Mouse (Mus musculus): ENCODE measurements around the gene Kcnj14. TPM values are rescaled to one million over a fixed set of nuclear protein-coding genes. Genes with fewer than 3 reads are reported as not detected.
A peak's percentile ranks its signal among the peaks of the same experiment; 100 is the strongest.

Kcnj14 gene
- total RNA-seq, 2 experiments from 2014 or later: 1.4 to 2.6 TPM

DNA sequence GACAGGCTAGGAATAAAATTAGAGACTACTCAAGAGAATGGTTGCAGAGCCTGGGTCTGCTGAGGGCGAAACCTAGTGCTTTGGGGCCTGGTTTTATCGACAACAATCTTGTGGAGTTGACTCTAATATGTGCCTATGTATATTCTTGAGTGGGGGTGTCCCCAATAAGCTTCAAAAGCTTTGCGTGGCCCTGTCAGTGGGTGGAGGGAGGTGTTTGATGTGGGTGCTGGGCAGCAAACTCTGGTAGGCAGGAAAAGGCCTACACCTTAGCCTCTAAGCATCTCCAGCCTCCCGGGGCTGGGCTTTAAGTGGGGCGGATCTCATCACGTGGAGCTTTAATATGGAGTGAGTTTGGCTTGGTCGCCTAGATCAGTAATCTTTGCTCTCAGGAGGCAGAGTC, 25.7 kb downstream of the Kcnj14 start:
- DNase-seq (ENCODE audit: extremely low spot score in 1 of 2, low spot score in 1 of 2): no peak

DNA sequence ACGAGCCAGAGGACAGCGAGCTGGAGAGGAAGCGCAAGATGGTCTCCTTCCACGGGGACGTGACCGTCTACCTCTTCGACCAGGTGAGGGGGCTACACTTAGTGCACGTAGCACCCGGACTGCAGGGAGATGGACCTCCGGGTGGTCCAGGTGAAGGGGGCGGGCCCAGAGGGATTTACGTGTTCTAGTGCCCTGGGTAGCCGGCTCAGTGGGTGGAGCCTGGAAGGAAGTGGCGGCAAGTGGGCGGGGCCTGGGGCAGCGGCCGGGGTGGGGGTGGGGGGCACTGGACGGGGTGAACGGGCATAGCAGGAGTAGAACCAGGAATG, 26.1 kb downstream of the Kcnj14 start:
- no peak for DNase-seq (ENCODE audit: extremely low spot score in 1 of 2, low spot score in 1 of 2)

DNA sequence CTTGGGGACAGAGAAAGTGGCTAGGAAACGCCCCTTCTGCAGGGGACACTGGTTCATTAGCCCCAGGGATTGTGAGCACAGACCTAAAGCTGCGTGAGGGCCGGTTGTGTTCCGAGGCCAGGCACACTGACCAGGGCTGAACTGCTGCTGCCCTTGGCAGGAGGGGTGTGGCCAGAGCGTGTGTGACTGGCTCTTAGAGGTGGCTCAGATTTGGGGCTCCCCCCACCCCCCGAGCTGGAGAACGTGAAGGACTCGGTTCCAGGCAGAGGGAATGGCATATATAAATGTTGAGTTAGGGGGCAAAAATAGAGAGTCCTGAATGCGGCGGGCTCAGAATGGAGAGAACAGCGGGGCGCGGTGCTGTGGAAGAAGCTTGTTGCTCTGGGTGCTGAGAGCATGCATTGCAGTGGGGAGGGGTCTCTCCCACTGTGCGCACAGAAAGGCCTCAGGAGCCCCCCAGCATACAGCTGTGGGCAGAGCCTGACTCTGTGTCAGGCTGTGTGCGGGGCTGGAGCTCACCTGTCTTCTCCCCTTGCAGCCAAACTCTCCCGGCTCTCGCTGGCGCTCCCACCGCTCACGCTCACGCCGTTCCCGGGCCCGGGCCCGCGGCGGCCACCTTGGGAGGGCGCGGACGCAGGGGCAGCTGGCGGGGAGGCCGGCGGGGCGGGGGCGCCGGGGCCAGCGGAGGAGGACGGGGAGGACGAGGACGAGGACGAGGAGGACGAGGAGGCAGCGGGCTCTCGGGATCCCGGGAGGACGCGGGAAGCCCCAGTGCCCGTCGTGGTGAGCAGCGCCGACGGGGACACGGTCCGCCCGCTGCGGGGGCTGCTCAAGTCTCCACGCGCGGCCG, 26.7 kb downstream of the Kcnj14 start:
- DNase-seq (ENCODE audit: extremely low spot score in 1 of 2, low spot score in 1 of 2): no peak

DNA sequence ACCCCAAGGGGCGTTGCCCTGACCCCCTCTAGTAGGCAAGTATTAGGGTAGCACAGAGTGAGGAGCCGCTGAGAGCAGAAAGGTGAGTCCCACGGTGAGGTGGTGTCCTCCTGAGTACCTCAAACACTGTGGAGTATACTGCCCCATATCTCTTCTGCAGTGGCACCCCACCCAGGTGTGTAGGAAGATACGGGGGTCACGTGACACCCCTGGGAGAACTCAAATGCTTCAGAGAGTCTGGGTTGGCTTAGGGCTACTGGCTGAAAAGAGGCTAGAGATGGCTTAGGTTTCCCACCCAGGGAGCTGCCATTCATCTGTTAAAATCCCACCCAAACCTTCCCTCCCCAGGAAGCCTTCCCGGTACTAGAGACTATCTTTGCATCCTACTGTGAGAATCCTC, 27.6 kb downstream of the Kcnj14 start:
- no peak for DNase-seq (ENCODE audit: extremely low spot score in 1 of 2, low spot score in 1 of 2)

DNA sequence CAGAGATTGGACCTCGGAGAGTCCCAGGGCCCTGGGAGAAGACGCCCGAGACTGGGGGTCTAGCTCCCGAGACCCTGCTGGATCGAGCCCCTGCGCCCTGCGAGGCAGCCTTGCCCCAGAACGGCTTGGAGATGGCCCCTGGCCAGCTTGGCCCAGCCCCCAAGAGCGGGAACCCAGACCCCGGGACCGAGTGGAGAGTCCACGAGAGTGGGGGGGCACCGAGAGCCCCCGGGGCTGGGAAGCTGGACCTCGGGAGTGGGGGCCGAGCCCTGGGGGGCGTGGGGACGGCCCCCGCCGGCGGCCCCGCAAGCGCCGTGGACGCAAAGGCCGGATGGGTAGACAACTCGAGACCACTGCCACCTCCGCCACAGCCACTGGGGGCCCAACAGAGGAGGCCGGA, 29.6 kb downstream of the Kcnj14 start:
- no peak for DNase-seq (ENCODE audit: extremely low spot score in 1 of 2, low spot score in 1 of 2)

DNA sequence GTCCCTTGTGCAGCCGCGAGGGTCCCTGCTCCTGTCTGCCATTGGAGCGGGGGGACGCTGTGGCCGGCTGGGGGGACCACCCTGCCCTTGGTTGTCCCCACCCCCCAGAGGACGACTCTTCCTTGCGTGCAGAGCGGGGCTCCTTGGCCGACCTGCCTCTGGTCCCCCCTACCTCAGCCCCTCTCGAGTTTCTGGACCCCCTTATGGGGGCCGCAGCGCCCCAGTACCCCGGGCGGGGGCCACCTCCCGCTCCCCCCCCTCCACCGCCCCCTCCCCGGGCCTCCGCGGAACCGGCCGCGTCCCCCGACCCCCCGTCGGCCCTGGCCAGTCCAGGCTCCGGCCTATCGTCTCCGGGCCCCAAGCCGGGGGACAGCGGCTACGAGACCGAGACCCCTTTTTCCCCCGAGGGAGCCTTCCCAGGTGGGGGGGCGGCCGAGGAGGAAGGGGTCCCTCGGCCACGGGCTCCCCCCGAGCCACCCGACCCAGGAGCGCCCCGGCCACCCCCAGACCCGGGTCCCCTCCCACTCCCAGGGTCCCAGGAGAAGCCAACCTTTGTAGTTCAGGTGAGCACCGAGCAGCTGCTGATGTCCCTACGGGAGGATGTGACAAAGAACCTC, 30.5 kb downstream of the Kcnj14 start:
- no peak for DNase-seq (ENCODE audit: extremely low spot score in 1 of 2, low spot score in 1 of 2)

DNA sequence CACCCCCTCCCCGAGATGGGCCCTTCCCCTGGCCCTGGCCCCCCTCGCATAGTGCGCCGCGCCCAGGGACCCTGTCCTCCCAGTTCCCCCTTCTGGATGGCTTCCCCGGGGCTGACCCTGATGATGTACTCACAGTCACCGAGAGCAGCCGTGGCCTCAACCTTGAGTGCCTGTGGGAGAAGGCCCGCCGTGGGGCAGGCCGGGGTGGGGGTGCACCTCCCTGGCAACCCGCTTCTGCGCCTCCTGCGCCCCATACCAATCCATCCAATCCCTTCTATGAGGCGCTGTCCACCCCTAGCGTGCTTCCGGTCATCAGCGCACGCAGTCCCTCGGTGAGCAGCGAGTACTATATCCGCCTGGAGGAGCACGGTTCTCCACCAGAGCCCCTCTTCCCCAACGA, 31.3 kb downstream of the Kcnj14 start:
- no peak for DNase-seq (ENCODE audit: extremely low spot score in 1 of 2, low spot score in 1 of 2)

DNA sequence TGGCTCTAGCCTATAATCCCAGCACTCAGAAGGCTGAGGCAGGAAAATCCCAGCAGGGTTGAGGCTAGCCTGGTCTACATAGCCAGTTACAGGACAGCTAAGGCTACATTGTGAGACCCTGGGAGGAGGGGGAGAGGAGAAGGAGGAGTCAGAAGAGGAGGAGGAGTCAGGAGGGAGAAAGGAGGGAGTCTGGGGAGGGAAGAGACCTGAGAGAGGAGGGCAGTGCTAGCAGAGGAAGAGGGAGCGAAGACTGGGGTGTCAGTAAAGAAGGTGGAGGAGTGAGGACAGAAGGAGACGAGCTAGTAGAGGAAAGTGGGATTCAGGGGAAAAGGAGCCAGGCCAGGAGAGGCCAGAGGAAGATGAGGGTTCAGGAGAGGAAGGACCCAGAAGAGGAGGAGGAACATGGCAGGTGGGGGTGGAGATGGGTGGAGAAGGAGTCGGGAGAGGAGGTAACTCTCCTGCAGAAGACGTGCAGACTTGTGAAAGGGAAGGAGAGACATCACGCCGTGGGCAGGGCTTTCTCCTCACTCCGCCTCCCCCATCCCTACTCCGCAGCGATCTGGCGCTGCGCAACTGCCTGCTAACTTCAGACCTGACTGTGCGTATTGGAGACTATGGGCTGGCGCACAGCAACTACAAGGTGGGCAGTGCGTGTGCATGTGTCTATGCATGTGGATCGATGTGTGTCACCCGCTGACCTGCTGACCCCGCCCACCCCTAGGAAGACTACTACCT, 32.7 kb downstream of the Kcnj14 start:
- DNase-seq (ENCODE audit: extremely low spot score in 1 of 2, low spot score in 1 of 2): no peak

DNA sequence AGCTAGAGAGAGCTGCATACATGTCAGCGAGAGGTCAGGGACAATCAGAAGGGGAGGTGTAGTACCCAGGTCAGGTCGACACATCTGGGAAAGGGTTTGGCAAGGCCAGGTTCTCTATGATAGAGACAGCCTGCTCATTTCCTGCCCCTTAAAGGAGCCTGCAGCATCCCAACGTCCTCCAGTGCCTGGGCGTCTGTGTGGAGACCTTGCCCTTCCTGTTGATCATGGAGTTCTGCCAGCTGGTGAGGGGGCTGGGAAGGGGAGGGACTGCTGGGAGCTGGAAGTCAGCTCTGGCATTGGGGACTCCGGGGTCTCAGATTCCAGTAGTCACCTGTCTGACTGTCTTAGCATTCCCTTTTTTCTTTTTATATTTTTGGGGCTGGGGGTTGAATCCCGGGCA, 33.9 kb downstream of the Kcnj14 start:
- no peak for DNase-seq (ENCODE audit: extremely low spot score in 1 of 2, low spot score in 1 of 2)

DNA sequence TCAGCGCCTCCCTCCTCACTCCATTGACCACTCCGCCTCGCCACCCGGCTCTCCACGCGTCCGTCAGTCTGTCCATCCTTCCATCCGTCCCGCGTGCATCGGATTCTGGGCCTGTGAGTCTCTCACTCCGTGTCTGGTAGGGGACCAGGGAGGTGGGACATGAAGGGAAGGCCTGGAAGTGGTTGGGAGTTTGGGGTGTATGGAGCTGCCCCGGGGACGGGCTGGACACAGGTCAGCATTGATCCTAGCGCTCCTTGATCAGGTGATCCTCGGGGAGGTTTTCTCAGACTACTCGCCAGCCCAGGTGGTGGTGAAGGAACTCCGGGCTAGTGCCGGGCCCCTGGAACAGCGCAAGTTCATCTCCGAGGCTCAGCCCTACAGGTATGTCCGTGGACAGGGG, 36.9 kb downstream of the Kcnj14 start:
- no peak for DNase-seq (ENCODE audit: extremely low spot score in 1 of 2, low spot score in 1 of 2)

DNA sequence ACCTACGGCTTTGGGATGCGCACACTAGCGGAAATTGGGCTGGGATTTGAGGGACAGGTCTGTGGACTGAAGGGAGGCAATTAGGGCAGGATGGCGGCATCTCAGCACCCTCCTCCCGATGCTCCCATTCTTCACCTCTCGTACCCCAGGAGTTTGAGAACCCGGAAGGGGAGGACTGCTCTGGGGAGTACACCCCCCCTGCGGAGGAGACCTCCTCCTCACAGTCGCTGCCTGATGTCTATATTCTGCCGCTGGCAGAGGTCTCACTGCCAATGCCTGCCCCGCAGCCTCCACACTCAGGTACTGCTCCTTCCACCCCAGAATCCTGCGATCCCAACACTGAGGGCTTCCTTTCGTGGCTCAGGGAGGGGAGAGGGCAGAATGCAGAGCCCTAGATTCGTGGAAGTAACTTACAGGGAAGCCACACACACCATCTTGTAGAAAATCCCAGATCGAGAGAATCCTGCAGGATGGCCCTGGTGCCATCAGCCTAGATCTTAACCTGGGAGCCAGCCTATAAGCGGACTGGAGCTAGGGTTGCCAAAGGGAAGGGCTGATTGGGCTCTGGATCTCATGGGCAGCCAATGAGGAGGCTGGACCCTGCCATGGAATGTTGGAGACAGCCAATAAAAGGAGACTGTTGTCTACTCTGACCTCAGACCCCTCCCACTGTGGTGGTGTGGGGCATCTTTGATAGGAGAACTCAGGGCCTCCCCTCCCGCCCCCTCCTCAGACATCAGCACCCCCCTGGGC, 37.7 kb downstream of the Kcnj14 start:
- DNase-seq (ENCODE audit: extremely low spot score in 1 of 2, low spot score in 1 of 2): no peak

DNA sequence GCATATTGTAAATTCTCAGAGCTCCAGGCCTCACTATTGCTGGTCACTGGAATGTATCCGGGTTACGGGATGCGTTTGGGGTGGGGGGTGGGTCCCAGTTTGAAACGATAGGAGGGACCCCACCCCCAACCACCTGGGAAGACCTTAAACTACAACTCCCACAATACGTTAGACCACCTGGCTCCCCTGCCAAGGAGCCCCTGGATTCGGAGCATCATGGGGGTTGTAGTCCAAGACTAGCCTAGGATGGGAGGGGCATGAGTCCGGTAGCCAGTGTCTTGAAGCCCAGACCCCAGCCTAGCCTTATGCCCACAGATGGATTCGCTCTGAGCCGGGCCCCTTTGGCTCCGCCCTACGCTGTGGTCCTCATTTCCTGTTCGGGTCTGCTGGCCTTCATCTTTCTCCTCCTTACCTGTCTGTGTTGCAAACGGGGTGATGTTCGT, 38.4 kb downstream of the Kcnj14 start:
- DNase-seq (ENCODE audit: extremely low spot score in 1 of 2, low spot score in 1 of 2): no peak

DNA sequence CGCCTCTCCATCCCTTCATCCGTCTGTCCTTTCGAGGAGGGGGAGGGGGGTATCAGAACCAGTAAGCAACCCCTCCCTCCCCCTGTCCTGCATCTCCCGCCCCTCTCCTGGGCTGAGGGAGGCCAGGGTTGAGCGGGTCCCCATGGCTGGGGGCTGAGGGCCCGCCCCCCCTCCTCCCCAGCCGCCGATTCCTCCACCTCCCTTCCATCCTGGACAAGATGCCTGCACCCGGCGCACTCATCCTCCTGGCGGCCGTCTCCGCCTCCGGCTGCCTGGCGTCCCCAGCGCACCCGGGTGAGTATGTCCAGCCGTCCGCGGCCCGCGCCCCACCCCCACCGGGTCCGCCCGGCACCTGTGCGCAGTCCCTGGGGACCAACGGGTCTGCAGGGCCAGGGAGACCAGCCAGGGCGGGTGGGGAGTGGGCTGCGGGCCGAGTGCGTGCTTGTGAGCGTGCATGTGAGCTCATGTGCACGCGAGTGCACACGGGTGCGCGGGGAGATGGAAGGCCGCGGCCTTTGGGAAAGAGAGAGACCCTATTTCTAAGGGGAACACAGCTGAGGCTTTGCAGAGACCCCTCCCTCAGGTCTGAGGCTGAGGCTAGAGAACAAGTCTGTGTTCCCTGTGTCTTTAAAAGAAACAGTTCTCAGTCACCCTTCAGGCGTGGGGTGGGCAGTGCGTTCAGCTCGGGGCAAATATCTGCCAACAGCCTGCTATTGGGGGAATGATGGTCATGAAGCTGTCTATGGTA, 39.0 kb downstream of the Kcnj14 start:
- no peak for DNase-seq (ENCODE audit: extremely low spot score in 1 of 2, low spot score in 1 of 2)

DNA sequence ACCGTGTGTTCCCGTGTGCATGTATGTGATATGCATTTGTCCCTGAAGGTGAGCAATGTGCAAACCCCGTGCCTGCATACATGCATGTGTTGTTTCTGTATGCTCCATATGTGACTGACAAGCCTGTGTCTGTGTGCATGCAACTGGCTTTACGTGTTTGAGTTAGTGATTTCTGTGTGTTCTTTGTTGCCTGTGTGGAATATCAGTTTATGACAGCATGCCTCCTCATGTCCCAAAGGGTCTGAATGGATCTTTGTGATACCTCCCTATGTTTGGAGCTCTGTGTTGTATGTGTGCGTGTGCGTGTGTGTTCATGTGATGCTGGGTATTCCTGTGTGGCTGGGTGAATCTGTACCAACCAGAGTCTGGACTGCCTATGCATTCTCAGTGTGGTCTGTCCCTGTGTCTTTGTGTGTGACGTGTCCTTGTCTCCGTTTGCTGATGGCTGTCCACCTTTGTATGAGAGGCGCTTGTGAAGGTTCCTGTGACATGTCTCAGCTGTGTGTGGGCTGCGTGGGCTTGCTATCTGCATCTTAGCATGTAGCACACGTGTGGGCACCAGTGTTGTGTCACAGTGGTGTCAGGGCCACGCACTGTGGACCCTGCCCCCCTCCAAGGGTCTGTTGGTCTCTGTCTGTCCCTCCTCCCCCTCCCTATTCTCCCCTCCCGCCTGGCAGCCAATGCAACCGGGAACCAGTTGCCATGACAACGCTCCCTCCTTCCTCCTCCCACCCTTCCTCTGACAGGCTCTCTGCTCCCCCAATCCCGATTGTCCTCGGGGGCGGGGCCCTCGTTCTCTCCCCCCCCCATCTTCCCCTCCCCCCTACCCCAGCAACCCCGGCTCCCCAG, 39.8 kb downstream of the Kcnj14 start, which contains the start of gene Sult2b1:
Sult2b1 (minus strand) TSS at position 146 of the 849 bp plus-strand sequence.
- peak; percentile 78 to 83 for DNase-seq (ENCODE audit: extremely low spot score in 1 of 2, low spot score in 1 of 2)

DNA sequence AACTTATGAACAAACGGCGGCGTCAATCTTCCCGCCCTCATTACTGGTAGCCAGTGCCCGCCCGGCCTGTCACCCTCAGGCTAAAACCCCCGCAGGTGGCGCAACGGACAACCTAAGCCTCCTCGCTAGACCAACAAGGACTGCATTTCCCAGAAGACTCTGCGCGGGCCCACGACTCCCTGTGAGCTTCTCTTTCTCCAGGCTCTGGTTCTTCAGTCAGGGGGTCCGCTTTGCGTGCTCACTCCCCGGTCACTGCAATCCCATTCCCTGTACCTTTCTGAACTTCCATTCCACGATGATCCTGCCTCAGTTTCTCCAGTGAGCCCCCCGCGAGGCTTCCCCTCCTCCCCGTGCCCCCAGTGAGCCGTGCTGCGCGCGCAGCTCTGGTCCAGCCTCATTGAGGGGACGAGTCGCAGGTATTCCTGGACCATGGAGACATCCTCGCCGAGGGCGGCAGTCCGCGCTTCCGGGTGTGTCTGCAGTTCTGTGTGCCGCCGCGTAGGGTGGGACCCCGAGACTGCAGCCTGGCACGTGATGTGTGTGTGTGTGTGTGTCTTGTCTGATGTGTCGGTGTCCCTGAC, 41.0 kb downstream of the Kcnj14 start, which contains the start of gene Lmtk3:
Lmtk3 (plus strand) TSS at position 228 of the 581 bp plus-strand sequence.
- peak; percentile 63 to 70 for DNase-seq (ENCODE audit: extremely low spot score in 1 of 2, low spot score in 1 of 2)

DNA sequence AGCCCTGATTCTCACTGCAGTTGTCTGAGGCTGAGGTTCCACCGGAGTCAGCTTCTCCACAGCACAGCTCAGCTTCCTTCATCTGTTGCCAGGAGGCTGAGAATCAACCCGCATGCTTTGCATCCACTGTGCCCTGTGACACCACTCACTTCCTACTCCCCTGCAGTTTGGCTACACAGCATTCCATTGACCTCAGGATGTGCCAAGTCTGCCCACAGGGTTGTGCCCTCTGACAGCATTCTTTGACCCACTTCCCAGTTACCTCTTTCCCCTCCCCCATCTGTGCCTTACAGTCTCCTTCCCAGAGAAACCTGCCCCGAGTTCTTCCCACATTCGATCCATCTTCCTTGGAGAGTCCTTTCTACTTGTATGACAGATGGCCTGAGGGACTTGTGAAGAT, 42.3 kb downstream of the Kcnj14 start:
- no peak for DNase-seq (ENCODE audit: extremely low spot score in 1 of 2, low spot score in 1 of 2)

DNA sequence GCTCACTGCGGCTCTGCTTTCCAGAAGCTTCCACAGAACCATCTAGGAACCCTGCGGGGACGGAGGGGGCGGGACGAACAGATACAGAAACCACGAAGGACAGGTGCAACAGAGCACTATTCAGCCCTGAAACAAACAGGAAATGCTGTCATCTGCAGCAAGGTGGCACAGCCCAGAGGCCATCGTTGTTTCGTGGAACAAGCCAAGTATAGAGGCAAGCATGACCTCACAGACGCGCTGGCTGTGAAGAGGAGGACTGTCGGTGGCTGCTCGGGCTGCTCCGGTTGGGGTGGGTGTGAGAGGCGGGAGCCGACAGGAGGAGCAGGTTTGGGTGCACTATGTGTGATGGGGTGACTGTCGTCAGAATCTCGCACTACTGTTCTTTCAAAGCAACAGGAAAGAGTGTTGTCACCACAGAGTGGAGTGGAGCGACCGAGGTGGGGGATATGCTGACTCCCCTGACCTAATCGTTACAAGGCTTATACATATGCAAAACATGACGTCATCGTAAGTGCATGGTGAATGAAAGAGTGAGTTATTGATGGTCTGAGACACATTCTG, 45.4 kb downstream of the Kcnj14 start:
- DNase-seq (ENCODE audit: extremely low spot score in 1 of 2, low spot score in 1 of 2): no peak

DNA sequence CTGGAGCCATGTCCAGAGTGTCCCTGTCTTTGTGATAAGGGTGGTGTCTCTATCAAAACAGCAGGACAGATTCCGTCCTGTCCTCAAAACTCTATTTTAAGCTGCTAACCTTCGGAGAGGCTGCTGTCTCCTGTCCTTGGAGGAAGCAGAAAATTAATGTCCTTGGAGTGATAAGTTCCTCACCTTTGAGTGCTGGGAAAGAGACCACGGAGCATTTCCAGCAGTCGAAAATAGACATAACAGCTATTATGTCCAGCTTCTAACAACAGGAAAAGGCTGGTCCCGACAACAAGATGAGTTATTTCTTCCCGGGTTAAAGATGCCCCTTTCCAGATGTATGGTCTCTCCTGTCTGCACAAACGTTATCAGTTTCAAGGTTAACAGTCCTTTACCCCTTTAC, 49.3 kb downstream of the Kcnj14 start:
- DNase-seq (ENCODE audit: extremely low spot score in 1 of 2, low spot score in 1 of 2): no peak
